Mouse (Mus musculus): ENCODE results near the gene Gpr39.

- no peak for TF ChIP-seq POLR2A (IDR thresholded peaks at IDR 0.05; ENCODE audit: low read depth, low read length)
- TF ChIP-seq CTCF (IDR thresholded peaks at IDR 0.05; ENCODE audit: extremely low read depth, insufficient read length, insufficient replicate concordance, low read depth, low read length) = no peak
Observed at GRCm38 (mm10) chr1:125912601-125913600, 236.1 kb downstream of the Gpr39 start, which contains the start of gene Lypd1.
